Mouse (Mus musculus) heart, embryonic 16.5 days (tissue): ENCODE measurements around the gene Robo2. TPM values are rescaled to one million over a fixed set of nuclear protein-coding genes. Genes with fewer than 3 reads are reported as not detected.
"Not testable (repeated sequence)": the region's sequence is repeated elsewhere in the genome, so short reads cannot be mapped to it uniquely, and the experiment has no call there.

Experiments used
- ATAC-seq: fragments of 200-750 bp; cut with Nextera tagmentation; replicated peaks from 2 replicates; pipeline ENCODE4 v1.8.0; 2017; ENCODE audit warnings: moderate number of reproducible peaks; ENCODE audit not compliant: insufficient read depth, low FRiP score; ENCODE audit errors: extremely low read depth
- H3K27ac ChIP-seq: fragments of 300-500 bp; sonication (generic); 2 replicates; pipeline ENCODE4 v1.5.1; 2014; ENCODE audit warnings: mild to moderate bottlenecking, low read length, control low read depth, moderate library complexity
- H3K27me3 ChIP-seq: fragments of 300-500 bp; sonication (generic); 2 replicates; pipeline ENCODE4 v1.6.1; 2014; ENCODE audit warnings: low read length, mixed read lengths; ENCODE audit not compliant: control insufficient read depth, insufficient read depth
- H3K36me3 ChIP-seq: fragments of 300-500 bp; sonication (generic); 2 replicates; pipeline ENCODE4 v1.6.1; 2014; ENCODE audit not compliant: control insufficient read depth, insufficient read depth
- H3K4me1 ChIP-seq: fragments of 300-500 bp; sonication (generic); 2 replicates; pipeline ENCODE4 v1.6.1; 2014; ENCODE audit warnings: low read length, mixed read lengths; ENCODE audit not compliant: control insufficient read depth, insufficient read depth
- H3K4me2 ChIP-seq: fragments of 300-500 bp; sonication (generic); 2 replicates; pipeline ENCODE4 v1.6.1; 2014; ENCODE audit warnings: low read depth, mild to moderate bottlenecking, control low read depth, low read length
- H3K4me3 ChIP-seq: fragments of 300-500 bp; sonication (generic); 2 replicates; pipeline ENCODE4 v1.5.1; 2014; ENCODE audit warnings: mild to moderate bottlenecking, control low read depth, low read length
- H3K9ac ChIP-seq: fragments of 300-500 bp; sonication (generic); 2 replicates; pipeline ENCODE4 v1.6.1; 2014; ENCODE audit warnings: low read length, control low read depth
- H3K9me3 ChIP-seq: fragments of 300-500 bp; sonication (generic); replicated peaks from 2 replicates; pipeline ENCODE4 v1.6.1; 2016; ENCODE audit warnings: low read length; ENCODE audit not compliant: control insufficient read depth
- WGBS: fragments of 180-500 bp; shearing (Covaris S2); extraction: QIAGEN DNeasy Blood & Tissue Kit; methylation state at CpG from one replicate; pipeline ENCODE4 v1.1.7; 2014; 5-methylcytosine and 5-hydroxymethylcytosine counted together
- polyA plus RNA-seq: library from polyadenylated mRNA; unstranded; fragments of >200 nt; fragmentation: Nextera tagmentation; extraction: Ambion mirVana; gene quantifications from 2 replicates; pipeline ENCODE4 v1.2.1, GENCODE M21; 2015

Robo2 gene
- polyA plus RNA-seq, 1 experiment from 2014 or later, result 4.4 TPM

- Histone ChIP-seq H3K9ac (no peak overlapping the region), H3K4me3 (no peak overlapping the region), H3K9me3 (no peaks in the 10 kb centered on the region), H3K27me3 (no peaks in the 10 kb centered on the region), H3K4me1 (no peaks in the 10 kb centered on the region), H3K36me3 (no peaks in the 10 kb centered on the region), H3K4me2 (no peak overlapping the region), H3K27ac (no peak overlapping the region)
- 79% methylated on average over 3 of the region's 3 CpGs for WGBS
- no peak for ATAC-seq
These were observed 252.4 kb downstream of the Robo2 start for GRCm38 (mm10) chr16:74159189-74159588.

- H3K4me2 ChIP-seq, result no peak overlapping the region
- no peaks in the 10 kb centered on the region for H3K27me3 ChIP-seq
- H3K9ac ChIP-seq, result no peak overlapping the region
- H3K4me1 ChIP-seq, result no peaks in the 10 kb centered on the region
- no peaks in the 10 kb centered on the region for H3K36me3 ChIP-seq
- H3K4me3 ChIP-seq, result no peak overlapping the region
- ATAC-seq, result no peak
- 79% methylated on average over 1 of the region's 1 CpGs for WGBS
- H3K27ac ChIP-seq, result no peak overlapping the region
- H3K9me3 ChIP-seq, result no peaks in the 10 kb centered on the region
These were observed 275.4 kb downstream of the Robo2 start for GRCm38 (mm10) chr16:74136181-74136580.

GRCm38 (mm10) chr16:74132833-74133232 is 278.8 kb downstream of the Robo2 start:
- Histone ChIP-seq H3K27me3 (no peaks in the 10 kb centered on the region), H3K4me3 (no peak overlapping the region), H3K9me3 (no peaks in the 10 kb centered on the region), H3K4me2 (no peak overlapping the region), H3K4me1 (no peaks in the 10 kb centered on the region), H3K27ac (no peak overlapping the region), H3K36me3 (no peaks in the 10 kb centered on the region), H3K9ac (no peak overlapping the region)
- WGBS, result 58% methylated on average over 6 of the region's 6 CpGs
- no peak for ATAC-seq

- Histone ChIP-seq H3K9me3 (no peaks in the 10 kb centered on the region), H3K27ac (no peak overlapping the region), H3K27me3 (no peaks in the 10 kb centered on the region), H3K36me3 (no peaks in the 10 kb centered on the region), H3K9ac (no peak overlapping the region), H3K4me3 (no peak overlapping the region), H3K4me1 (no peaks in the 10 kb centered on the region), H3K4me2 (no peak overlapping the region)
- 88% methylated on average over 5 of the region's 5 CpGs for WGBS
- ATAC-seq, result no peak
These were observed 280.3 kb downstream of the Robo2 start for GRCm38 (mm10) chr16:74131370-74131769.

- no peak overlapping the region for H3K9ac ChIP-seq
- no peaks in the 10 kb centered on the region for H3K9me3 ChIP-seq
- WGBS, result 85% methylated on average over 5 of the region's 5 CpGs
These were observed 283.1 kb downstream of the Robo2 start for GRCm38 (mm10) chr16:74128443-74128983.

GRCm38 (mm10) chr16:74113155-74113554 is 298.5 kb downstream of the Robo2 start:
- Histone ChIP-seq H3K27ac (no peak overlapping the region), H3K9me3 (no peaks in the 10 kb centered on the region), H3K4me2 (no peak overlapping the region), H3K4me1 (no peaks in the 10 kb centered on the region), H3K4me3 (no peak overlapping the region), H3K36me3 (no peaks in the 10 kb centered on the region), H3K27me3 (no peaks in the 10 kb centered on the region), H3K9ac (no peak overlapping the region)
- WGBS, result 89% methylated on average over 3 of the region's 3 CpGs
- ATAC-seq, result no peak

More at GRCm38 (mm10) chr16:74128443-74128983, 283.1 kb downstream of the Robo2 start:
- H3K36me3 ChIP-seq, result no peaks in the 10 kb centered on the region
- H3K27ac ChIP-seq, result no peak overlapping the region
- H3K4me2 ChIP-seq, result no peak overlapping the region
- no peak overlapping the region for H3K4me3 ChIP-seq
- no peaks in the 10 kb centered on the region for H3K4me1 ChIP-seq
- no peaks in the 10 kb centered on the region for H3K27me3 ChIP-seq
- no peak for ATAC-seq

GRCm38 (mm10) chr16:74111101-74111500 is 300.5 kb downstream of the Robo2 start:
- WGBS, result 84% methylated on average over 4 of the region's 4 CpGs
- Histone ChIP-seq H3K4me3 (no peak overlapping the region), H3K36me3 (no peaks in the 10 kb centered on the region), H3K4me1 (no peaks in the 10 kb centered on the region), H3K9me3 (no peaks in the 10 kb centered on the region), H3K4me2 (no peak overlapping the region), H3K27ac (no peak overlapping the region), H3K27me3 (no peaks in the 10 kb centered on the region), H3K9ac (no peak overlapping the region)
- no peak for ATAC-seq

- ATAC-seq, H3K4me2 ChIP-seq, H3K27ac ChIP-seq, H3K27me3 ChIP-seq, H3K4me3 ChIP-seq, H3K36me3 ChIP-seq, H3K9ac ChIP-seq, H3K4me1 ChIP-seq, H3K9me3 ChIP-seq: not testable (repeated sequence)
- 70% methylated on average over 8 of the region's 8 CpGs for WGBS
These were observed 307.2 kb downstream of the Robo2 start for GRCm38 (mm10) chr16:74104449-74104848.

- 51% methylated on average over 7 of the region's 7 CpGs for WGBS
- ATAC-seq, result no peak
- no peaks in the 10 kb centered on the region for H3K36me3 ChIP-seq
- H3K27ac ChIP-seq, result no peak overlapping the region
- H3K4me1 ChIP-seq, result no peaks in the 10 kb centered on the region; the same call in 1 of the 2 replicates
- H3K4me2 ChIP-seq, result no peak overlapping the region
- no peaks in the 10 kb centered on the region for H3K9me3 ChIP-seq
- H3K9ac ChIP-seq, result no peak overlapping the region
- no peaks in the 10 kb centered on the region for H3K27me3 ChIP-seq
- H3K4me3 ChIP-seq, result no peak overlapping the region
These were observed 318.4 kb downstream of the Robo2 start for GRCm38 (mm10) chr16:74092997-74093801.
